Mouse (Mus musculus) hindbrain, embryonic 11.5 days (tissue): ENCODE measurements around the gene Jund. TPM values are rescaled to one million over a fixed set of nuclear protein-coding genes. Genes with fewer than 3 reads are reported as not detected.
A peak's percentile ranks its signal among the peaks of the same experiment; 100 is the strongest.

Experiments used
- ATAC-seq: fragments of 200-750 bp; cut with Nextera tagmentation; 2 replicates; pipeline ENCODE4 v1.8.0; 2017; ENCODE audit warnings: mild to moderate bottlenecking, moderate TSS enrichment, moderate library complexity; ENCODE audit not compliant: low FRiP score
- DNase-seq: peaks from one replicate; pipeline ENCODE4 v3.0.0-alpha.2; 2015; ENCODE audit warnings: low spot score
- H3K27ac ChIP-seq: fragments of 300-500 bp; sonication (generic); 2 replicates; pipeline ENCODE4 v1.5.1; 2014; ENCODE audit warnings: mild to moderate bottlenecking, low read depth, low read length
- H3K27me3 ChIP-seq: fragments of 300-500 bp; sonication (generic); 2 replicates; pipeline ENCODE4 v1.6.1; 2014; ENCODE audit warnings: mild to moderate bottlenecking, low read length, moderate library complexity, mixed read lengths; ENCODE audit not compliant: control insufficient read depth, insufficient read depth
- H3K36me3 ChIP-seq: fragments of 300-500 bp; sonication (generic); 2 replicates; pipeline ENCODE4 v1.6.1; 2014; ENCODE audit warnings: mild to moderate bottlenecking, low read length, moderate library complexity, mixed read lengths; ENCODE audit not compliant: control insufficient read depth, insufficient read depth
- H3K4me1 ChIP-seq: fragments of 300-500 bp; sonication (generic); replicated peaks from 2 replicates; pipeline ENCODE4 v1.6.1; 2014; ENCODE audit warnings: low read length, mixed read lengths; ENCODE audit not compliant: control insufficient read depth, insufficient read depth
- H3K4me2 ChIP-seq: fragments of 300-500 bp; sonication (generic); replicated peaks from 2 replicates; pipeline ENCODE4 v1.6.1; 2014; ENCODE audit warnings: mild to moderate bottlenecking, low read depth, low read length
- H3K4me3 ChIP-seq: fragments of 300-500 bp; sonication (generic); 2 replicates; pipeline ENCODE4 v1.5.1; 2014; ENCODE audit warnings: low read depth, low read length
- H3K9ac ChIP-seq: fragments of 300-500 bp; sonication (generic); 2 replicates; pipeline ENCODE4 v1.6.1; 2014; ENCODE audit warnings: low read depth, low read length
- H3K9me3 ChIP-seq: fragments of 300-500 bp; sonication (generic); 2 replicates; pipeline ENCODE4 v1.6.1; 2016; ENCODE audit warnings: low read length; ENCODE audit not compliant: control insufficient read depth
- WGBS: fragments of 180-500 bp; shearing (Covaris S2); extraction: QIAGEN DNeasy Blood & Tissue Kit; methylation state at CpG from one replicate; pipeline ENCODE4 v1.1.7; 2014; 5-methylcytosine and 5-hydroxymethylcytosine counted together
- polyA plus RNA-seq: library from polyadenylated mRNA; unstranded; fragments of >200 nt; fragmentation: Nextera tagmentation; extraction: Ambion mirVana; gene quantifications from 2 replicates; pipeline ENCODE4 v1.2.1, GENCODE M21; 2014

Gene Jund
- polyA plus RNA-seq, 1 experiment from 2014 or later = 126 TPM

DNA sequence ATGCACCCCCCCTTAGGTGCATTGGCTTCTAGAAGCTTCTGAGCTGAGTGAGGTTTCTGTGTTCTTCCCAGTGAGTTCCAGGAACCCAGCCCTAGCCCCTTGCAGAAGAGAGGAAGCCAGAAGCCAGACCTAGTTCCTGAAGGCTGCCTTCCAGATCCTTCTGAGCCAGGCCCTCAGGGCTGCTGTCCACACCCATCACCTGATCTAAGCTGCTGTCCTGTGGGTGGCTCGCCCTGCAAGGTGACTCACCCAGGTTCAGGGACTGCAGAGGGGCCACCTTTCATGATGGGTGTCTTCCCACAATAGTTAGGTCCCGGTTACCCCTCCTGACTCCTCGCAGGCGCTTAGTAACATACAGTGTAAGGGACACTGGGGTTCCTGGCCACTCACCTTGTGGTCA, 19.3 kb upstream of the Jund start:
- no peak for ATAC-seq
- no peak overlapping the region for H3K4me2 ChIP-seq

DNA sequence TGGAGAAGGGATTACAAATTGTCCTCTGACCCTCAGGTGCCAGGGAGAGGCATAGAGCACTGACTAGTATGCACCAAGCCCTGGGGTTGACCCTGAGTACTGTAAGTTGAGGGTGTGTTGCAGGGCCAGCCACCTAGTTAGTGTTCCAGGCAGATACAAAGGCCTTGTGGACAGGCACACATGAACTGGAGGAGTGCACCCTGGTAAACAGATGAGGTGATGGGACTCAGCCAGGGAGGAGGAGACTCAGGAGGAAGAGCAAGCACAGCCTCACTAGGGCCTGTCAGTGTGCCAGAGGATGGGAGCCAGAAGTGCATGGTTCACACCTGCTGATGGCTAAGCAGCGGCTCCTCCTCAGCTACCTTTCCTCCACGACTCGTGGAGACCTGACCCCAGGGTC, 18.7 kb upstream of the Jund start:
- no peaks in the 10 kb centered on the region for H3K9me3 ChIP-seq
- no peak overlapping the region for H3K4me3 ChIP-seq
- peaks cover 6% of the 10 kb centered on the region; the same call in 1 of the 2 replicates for H3K36me3 ChIP-seq
- DNase-seq = no peak
- H3K4me1 ChIP-seq = no peaks in the 10 kb centered on the region; the same call in 1 of the 2 replicates
- no peaks in the 10 kb centered on the region for H3K27me3 ChIP-seq
- no peak overlapping the region for H3K9ac ChIP-seq
- 89% methylated on average over 3 of the region's 3 CpGs for WGBS
- H3K27ac ChIP-seq = 0 out of 2 replicates have a peak overlapping the region, but pooled peaks have one; percentile 10
- no peak overlapping the region for H3K4me2 ChIP-seq
- ATAC-seq = no peak

More for the DNA sequence above, 19.3 kb upstream of the Jund start:
- Histone ChIP-seq H3K4me1 (no peaks in the 10 kb centered on the region; the same call in none of the 2 replicates), H3K4me3 (no peak overlapping the region), H3K27me3 (no peaks in the 10 kb centered on the region), H3K9ac (no peak overlapping the region), H3K27ac (no peak overlapping the region), H3K9me3 (no peaks in the 10 kb centered on the region), H3K36me3 (peaks cover 6% of the 10 kb centered on the region; the same call in 1 of the 2 replicates)
- DNase-seq = no peak
- 94% methylated on average over 4 of the region's 4 CpGs for WGBS

DNA sequence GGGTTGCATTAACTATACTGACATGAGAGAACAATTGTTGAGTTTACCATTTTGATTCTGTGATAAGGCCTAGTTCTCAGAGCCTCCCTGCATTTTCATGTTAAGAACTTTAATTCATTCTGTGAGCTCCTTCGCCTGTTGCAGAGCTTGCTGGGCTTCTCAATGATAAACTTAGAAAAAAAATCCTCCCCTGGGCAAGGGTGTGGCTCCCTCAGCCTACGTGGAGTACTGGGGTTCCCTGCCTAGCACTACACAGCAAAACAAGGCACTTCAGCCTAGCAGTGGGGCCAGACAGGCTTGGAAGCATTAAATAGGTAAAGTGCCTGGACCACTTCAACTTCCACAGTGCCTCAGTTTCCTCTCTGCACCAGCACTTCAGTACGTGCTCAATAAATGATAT, 17.3 kb upstream of the Jund start:
- ATAC-seq = no peak
- 88% methylated on average over 3 of the region's 3 CpGs for WGBS
- DNase-seq = no peak

DNA sequence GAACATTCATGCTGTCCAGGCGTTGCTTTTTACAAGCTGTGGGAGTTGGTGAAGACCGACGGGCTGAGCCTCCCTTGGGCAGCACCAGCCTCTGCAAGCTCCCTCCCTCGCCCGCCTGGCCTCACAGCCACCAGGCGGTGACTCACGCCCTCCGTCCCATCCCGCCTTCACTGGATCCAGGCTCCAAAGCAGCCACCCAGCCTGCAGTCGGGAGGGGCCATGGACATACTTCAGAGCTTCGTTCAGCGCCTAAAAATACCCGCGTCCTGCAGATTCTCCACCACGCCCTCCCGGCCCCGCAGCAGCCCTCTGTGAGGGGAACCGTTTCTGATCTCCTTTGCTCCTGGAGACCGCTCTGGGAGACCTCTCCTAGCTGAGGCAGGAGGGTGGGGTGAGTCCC, 16.6 kb upstream of the Jund start:
- 9% methylated on average over 19 of the region's 19 CpGs for WGBS
- Histone ChIP-seq H3K36me3 (peaks cover 6% of the 10 kb centered on the region; the same call in 1 of the 2 replicates), H3K27ac (no peak overlapping the region), H3K9ac (peak overlapping the region; percentile 24; the same call in 1 of the 2 replicates), H3K9me3 (no peaks in the 10 kb centered on the region), H3K27me3 (no peaks in the 10 kb centered on the region), H3K4me3 (no peak overlapping the region), H3K4me1 (no peaks in the 10 kb centered on the region; the same call in 1 of the 2 replicates), H3K4me2 (no peak overlapping the region; the same call in 1 of the 2 replicates)
- DNase-seq = peak; percentile 42
- 0 out of 2 replicates have a peak, but pooled peaks have one; percentile 38 for ATAC-seq

More for the DNA sequence above, 17.3 kb upstream of the Jund start:
- Histone ChIP-seq H3K27me3 (no peaks in the 10 kb centered on the region), H3K4me3 (no peak overlapping the region), H3K27ac (no peak overlapping the region), H3K4me2 (no peak overlapping the region), H3K9ac (no peak overlapping the region), H3K36me3 (peaks cover 6% of the 10 kb centered on the region; the same call in 1 of the 2 replicates), H3K4me1 (no peaks in the 10 kb centered on the region; the same call in 1 of the 2 replicates), H3K9me3 (no peaks in the 10 kb centered on the region)

DNA sequence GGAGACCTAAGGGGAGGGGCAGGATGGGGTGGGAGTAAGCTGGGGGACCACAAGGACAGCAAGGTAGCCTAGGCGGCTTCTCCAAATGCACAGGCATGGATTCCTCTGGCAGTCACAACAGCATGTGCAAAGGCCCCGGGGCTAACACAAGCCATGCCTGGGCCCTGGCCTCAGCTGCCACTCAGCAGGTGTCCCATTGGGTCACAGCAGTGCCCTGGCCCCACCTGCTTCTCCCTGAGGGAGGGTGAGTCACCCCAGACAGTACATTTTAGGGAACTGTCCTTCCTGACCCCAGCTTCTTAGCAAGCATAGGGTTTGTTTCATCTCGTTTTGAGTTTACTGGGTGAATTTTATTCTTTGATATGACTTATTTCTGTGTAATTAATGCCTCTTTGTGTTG, 16.1 kb upstream of the Jund start:
- WGBS = 51% methylated on average over 3 of the region's 3 CpGs
- ATAC-seq = 0 out of 2 replicates have a peak, but pooled peaks have one; percentile 37
- Histone ChIP-seq H3K4me2 (no peak overlapping the region), H3K9ac (no peak overlapping the region), H3K9me3 (no peaks in the 10 kb centered on the region), H3K4me1 (no peaks in the 10 kb centered on the region; the same call in 1 of the 2 replicates), H3K36me3 (peaks cover 6% of the 10 kb centered on the region; the same call in 1 of the 2 replicates), H3K4me3 (no peak overlapping the region), H3K27me3 (no peaks in the 10 kb centered on the region), H3K27ac (no peak overlapping the region)
- DNase-seq = no peak

DNA sequence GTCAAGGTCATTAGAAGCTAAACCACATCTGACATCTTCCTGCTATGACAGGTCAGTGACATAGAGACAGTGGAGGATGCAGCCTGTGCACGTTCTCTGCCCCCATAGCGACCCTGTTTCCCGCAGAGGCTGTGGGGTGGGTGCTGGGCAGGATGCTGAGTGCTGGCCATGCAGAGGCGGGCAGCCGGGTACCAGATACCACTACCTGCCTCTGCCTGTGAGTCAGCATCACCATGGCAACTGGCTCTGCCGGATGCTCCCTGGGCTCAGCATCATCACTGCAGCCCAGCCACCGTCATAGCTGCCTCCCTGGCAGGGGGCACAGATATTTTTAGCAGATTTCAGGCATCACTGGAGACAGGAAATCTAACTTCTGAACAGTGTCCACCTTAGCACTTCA, 14.5 kb upstream of the Jund start:
- DNase-seq = no peak
- Histone ChIP-seq H3K27me3 (no peaks in the 10 kb centered on the region), H3K4me1 (no peaks in the 10 kb centered on the region; the same call in 1 of the 2 replicates), H3K36me3 (no peaks in the 10 kb centered on the region), H3K27ac (no peak overlapping the region), H3K4me3 (no peak overlapping the region), H3K9me3 (no peaks in the 10 kb centered on the region), H3K9ac (no peak overlapping the region), H3K4me2 (no peak overlapping the region)
- no peak for ATAC-seq
- WGBS = 48% methylated on average over 7 of the region's 7 CpGs

DNA sequence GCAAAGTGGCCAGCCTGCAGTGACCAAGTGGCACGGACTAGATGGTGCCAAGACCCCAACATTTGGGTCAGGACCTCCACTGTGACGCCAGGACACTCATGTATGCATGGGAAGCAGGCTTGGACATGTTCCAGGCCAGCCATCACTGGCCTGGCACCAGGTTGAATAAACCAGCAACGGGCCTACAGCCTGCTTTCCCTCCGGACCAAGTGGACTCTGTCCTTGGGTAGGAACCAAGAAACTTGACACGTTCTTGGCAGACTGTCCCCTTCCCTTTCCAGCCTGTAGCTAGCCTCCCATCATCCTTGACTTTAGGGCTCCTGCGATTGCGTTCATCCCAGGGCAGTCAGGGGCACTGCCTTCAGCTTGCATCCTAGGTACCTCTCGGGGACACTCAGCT, 11.2 kb upstream of the Jund start:
- no peak for DNase-seq
- H3K27me3 ChIP-seq = no peaks in the 10 kb centered on the region
- no peak overlapping the region for H3K27ac ChIP-seq
- no peak overlapping the region for H3K9ac ChIP-seq
- WGBS = 86% methylated on average over 8 of the region's 8 CpGs
- no peak overlapping the region for H3K4me2 ChIP-seq
- no peaks in the 10 kb centered on the region for H3K36me3 ChIP-seq
- H3K9me3 ChIP-seq = no peaks in the 10 kb centered on the region
- H3K4me1 ChIP-seq = peaks cover 8% of the 10 kb centered on the region; the same call in 1 of the 2 replicates
- ATAC-seq = no peak
- no peak overlapping the region for H3K4me3 ChIP-seq

DNA sequence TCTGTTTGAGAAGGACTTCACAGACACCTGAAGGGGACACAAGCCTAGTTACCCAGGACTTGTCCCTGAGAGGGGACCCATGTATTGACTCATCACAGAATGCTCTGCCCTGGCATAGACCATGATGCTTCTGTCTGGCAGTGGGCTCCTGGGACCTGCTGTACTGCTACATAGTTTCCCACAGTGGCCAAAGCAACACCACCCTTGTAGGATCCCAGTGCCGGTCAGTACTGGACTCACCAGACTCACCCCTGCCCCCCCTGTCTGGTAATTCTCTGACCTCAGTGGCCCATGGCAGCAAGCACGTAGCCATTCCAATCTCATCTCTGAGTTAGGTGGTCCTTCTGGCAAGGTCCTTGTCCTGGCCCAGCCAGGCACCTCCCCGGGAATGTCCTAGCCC, 10.6 kb upstream of the Jund start:
- DNase-seq (no peak), ATAC-seq (no peak)
- 94% methylated on average over 3 of the region's 3 CpGs for WGBS
- Histone ChIP-seq H3K4me2 (no peak overlapping the region), H3K36me3 (no peaks in the 10 kb centered on the region), H3K9me3 (no peaks in the 10 kb centered on the region), H3K27me3 (no peaks in the 10 kb centered on the region), H3K27ac (no peak overlapping the region), H3K4me3 (no peak overlapping the region), H3K9ac (no peak overlapping the region), H3K4me1 (peaks cover 8% of the 10 kb centered on the region; the same call in 1 of the 2 replicates)

DNA sequence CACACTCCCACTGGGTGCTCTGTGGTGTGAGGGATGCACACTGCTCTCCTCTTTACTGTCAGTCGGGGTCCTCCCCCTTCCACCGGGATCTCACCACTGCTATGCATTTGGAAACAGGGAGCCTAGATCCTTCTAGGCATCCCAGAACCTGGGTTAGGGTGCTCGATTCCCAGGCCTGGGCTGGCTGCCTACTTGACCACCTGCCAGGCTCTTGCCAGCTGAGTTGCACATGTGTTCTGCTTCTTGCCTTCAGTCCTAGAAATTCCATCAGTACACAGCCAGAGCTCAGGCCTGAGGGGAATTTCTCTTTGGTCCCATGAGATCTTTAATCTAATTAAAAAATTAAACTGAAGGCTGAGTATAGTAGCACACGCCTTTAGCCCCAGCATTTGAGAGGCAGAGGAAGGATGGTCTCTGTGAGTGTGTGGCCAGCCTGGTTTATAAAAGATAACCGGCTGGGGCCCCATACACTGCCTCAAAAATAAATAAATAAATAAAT, 8.8 kb upstream of the Jund start:
- no peak overlapping the region for H3K9ac ChIP-seq
- no peak for ATAC-seq

More for the DNA sequence above, 8.8 kb upstream of the Jund start:
- Histone ChIP-seq H3K4me1 (peaks cover 8% of the 10 kb centered on the region; the same call in 1 of the 2 replicates), H3K4me2 (no peak overlapping the region), H3K4me3 (no peak overlapping the region), H3K27ac (no peak overlapping the region), H3K27me3 (no peaks in the 10 kb centered on the region), H3K9me3 (no peaks in the 10 kb centered on the region), H3K36me3 (no peaks in the 10 kb centered on the region)
- DNase-seq = no peak
- WGBS = 85% methylated on average over 5 of the region's 5 CpGs
